Mouse (Mus musculus) forebrain, embryonic 12.5 days (tissue): ENCODE results near the gene Gngt2. TPM values are rescaled to one million over a fixed set of nuclear protein-coding genes. Genes with fewer than 3 reads are reported as not detected.

Experiments
- ATAC-seq: fragments of 200-750 bp; cut with Nextera tagmentation; 2 replicates; pipeline ENCODE4 v1.8.0; 2017; ENCODE audit warnings: moderate TSS enrichment; ENCODE audit not compliant: low FRiP score
- H3K27ac ChIP-seq: fragments of 300-500 bp; sonication (generic); 2 replicates; pipeline ENCODE4 v1.5.1; 2016; ENCODE audit warnings: mild to moderate bottlenecking
- H3K27me3 ChIP-seq: fragments of 300-500 bp; sonication (generic); 2 replicates; pipeline ENCODE4 v1.6.1; 2016; ENCODE audit warnings: mild to moderate bottlenecking
- H3K36me3 ChIP-seq: fragments of 300-500 bp; sonication (generic); replicated peaks from 2 replicates; pipeline ENCODE4 v1.6.1; 2016; ENCODE audit warnings: mild to moderate bottlenecking
- H3K4me1 ChIP-seq: fragments of 300-500 bp; sonication (generic); 2 replicates; pipeline ENCODE4 v1.6.1; 2016
- H3K4me2 ChIP-seq: fragments of 300-500 bp; sonication (generic); 2 replicates; pipeline ENCODE4 v1.6.1; 2016; ENCODE audit warnings: mild to moderate bottlenecking, moderate library complexity
- H3K4me3 ChIP-seq: fragments of 300-500 bp; sonication (generic); replicated peaks from 2 replicates; pipeline ENCODE4 v1.5.1; 2016; ENCODE audit warnings: mild to moderate bottlenecking
- H3K9ac ChIP-seq: fragments of 300-500 bp; sonication (generic); 2 replicates; pipeline ENCODE4 v1.6.1; 2016; ENCODE audit warnings: mild to moderate bottlenecking
- H3K9me3 ChIP-seq: fragments of 300-500 bp; sonication (generic); 2 replicates; pipeline ENCODE4 v1.6.1; 2016
- WGBS: fragments of 180-500 bp; shearing (Covaris S2); methylation state at CpG from one replicate; pipeline ENCODE4 v1.1.7; 2016; 5-methylcytosine and 5-hydroxymethylcytosine counted together
- polyA plus RNA-seq: library from polyadenylated mRNA; unstranded; fragments of >200 nt; fragmentation: Nextera tagmentation; extraction: Ambion mirVana; gene quantifications from 2 replicates; pipeline ENCODE4 v1.2.1, GENCODE M21; 2016

Gene Gngt2
- polyA plus RNA-seq, 1 experiment from 2014 or later = 3.7 TPM

DNA sequence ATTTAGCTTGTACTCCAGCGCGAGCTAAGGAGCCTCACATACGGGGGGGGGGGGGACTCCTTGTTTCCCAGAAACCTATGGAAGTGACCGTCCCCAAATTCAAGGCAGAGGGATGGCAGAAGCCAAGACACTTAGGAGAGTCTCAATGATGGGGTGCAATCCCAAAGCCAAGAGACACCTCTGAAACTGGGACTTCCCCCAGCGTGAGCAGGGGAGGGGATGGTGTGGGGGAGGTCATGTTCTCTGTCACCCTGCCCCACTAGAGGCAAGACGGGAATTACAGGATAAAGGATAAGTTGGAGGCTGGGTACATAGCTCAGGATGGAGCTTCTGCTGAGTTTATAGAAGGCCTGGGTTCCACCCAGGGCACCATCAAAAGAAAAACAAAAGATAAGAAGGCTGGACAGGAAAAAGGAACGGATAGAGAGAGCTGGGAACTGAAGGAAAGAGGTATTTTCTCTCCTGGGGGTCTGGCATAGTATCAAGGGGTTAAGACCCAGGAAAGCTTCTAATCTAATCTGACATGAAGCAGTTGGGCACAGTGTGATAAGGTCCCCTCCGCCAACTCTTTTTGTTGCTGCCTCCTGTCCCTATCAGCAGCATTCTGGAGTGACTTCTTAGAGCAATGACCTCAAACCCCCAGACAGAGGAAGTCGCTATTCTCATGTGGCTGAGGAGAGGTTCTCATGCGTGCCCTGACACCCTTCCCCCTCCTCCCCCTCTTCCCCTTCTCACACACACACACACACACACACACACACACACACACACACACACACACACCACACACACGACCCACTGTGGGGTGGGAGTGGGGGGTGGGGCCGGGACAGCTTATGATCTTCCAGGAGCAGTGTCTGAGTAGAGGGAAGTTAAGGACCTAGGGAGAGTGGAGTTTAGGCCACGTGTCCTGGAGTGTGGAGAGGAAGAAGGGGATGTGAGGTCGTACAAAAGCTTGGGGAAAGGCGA lies 2.0 kb upstream of the Gngt2 start:
- Histone ChIP-seq H3K4me2 (peak overlapping the region; percentile 11; the same call in 1 of the 2 replicates), H3K36me3 (no peaks in the 10 kb centered on the region), H3K4me3 (no peak overlapping the region), H3K9me3 (no peaks in the 10 kb centered on the region), H3K4me1 (peaks cover 33% of the 10 kb centered on the region), H3K27ac (no peak overlapping the region), H3K9ac (no peak overlapping the region), H3K27me3 (peaks cover 85% of the 10 kb centered on the region)
- ATAC-seq = no peak
- 23% methylated on average over 15 of the region's 15 CpGs for WGBS

DNA sequence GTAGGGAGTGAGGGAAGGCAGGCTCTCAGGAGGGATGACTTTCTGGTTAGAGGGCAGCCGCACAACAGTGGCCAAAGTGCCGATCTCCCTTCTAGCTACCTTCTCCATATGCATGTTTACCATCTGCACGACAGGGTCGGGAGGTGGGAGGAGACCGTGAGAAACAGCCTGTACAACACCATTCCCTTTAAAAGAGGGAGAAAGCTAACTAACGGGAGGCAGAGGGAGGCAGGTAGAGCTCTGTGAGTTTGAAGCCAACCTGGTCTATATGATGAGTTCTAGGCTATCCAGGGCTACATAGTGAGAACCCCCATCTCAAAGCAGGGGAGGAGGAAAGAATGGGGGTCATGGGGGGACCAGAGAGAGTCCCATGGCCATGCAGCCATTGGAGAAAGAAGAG lies 1.2 kb upstream of the Gngt2 start:
- H3K36me3 ChIP-seq = no peaks in the 10 kb centered on the region
- H3K9ac ChIP-seq = no peak overlapping the region
- H3K27me3 ChIP-seq = peaks cover 77% of the 10 kb centered on the region
- WGBS = 54% methylated on average over 6 of the region's 6 CpGs
- peaks cover 25% of the 10 kb centered on the region for H3K4me1 ChIP-seq
- no peak overlapping the region for H3K4me3 ChIP-seq
- no peak overlapping the region for H3K27ac ChIP-seq
- H3K9me3 ChIP-seq = no peaks in the 10 kb centered on the region
- ATAC-seq = no peak
- no peak overlapping the region for H3K4me2 ChIP-seq

DNA sequence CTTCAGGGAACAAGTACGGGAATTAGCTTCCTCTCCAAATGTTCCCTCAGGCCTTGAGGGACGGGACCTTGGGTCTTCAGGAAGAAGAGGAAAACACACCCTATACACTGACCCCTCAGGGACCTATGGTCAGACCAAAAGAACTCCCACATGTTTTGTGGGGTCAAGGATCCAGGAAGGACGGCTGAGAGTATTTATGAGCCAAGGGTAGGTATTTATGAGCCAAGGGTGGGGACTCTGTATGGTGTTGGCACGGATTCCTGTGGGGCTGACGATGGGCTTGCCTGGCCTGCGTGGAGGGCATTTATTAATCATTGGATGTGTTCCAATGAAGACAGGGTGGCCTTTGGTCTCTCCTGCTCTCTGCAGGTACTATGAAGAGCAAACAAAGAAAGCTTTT lies 583 bp upstream of the Gngt2 start:
- Histone ChIP-seq H3K27ac (no peak overlapping the region), H3K4me3 (no peak overlapping the region), H3K9ac (no peak overlapping the region), H3K36me3 (no peaks in the 10 kb centered on the region), H3K4me2 (no peak overlapping the region), H3K27me3 (peaks cover 72% of the 10 kb centered on the region), H3K9me3 (no peaks in the 10 kb centered on the region), H3K4me1 (peaks cover 19% of the 10 kb centered on the region)
- 82% methylated on average over 6 of the region's 6 CpGs for WGBS
- no peak for ATAC-seq

DNA sequence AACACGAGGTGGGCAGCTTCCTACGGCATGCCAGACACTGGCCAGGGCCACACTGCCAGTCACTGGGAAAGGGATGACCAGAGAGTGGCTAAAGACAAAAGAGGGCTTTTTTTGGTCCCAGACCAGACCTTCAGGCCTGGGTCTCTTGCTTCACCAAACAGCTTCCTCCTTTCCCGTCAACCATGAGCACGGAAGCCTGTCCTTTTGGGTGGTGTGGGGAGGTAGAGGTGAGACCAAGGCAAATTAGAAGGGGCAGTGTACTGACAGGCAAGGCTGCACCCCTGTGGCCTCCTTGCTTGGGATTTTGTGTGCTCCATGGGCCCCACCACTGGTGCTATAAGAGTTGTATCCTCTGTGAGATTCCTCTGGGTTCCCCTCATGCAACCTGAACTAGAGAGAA lies 1.6 kb downstream of the Gngt2 start:
- ATAC-seq = no peak
- Histone ChIP-seq H3K36me3 (no peaks in the 10 kb centered on the region), H3K4me3 (no peak overlapping the region), H3K27ac (no peak overlapping the region), H3K9ac (no peak overlapping the region), H3K9me3 (no peaks in the 10 kb centered on the region), H3K4me2 (no peak overlapping the region), H3K27me3 (peaks cover 71% of the 10 kb centered on the region), H3K4me1 (peaks cover 15% of the 10 kb centered on the region)
- 92% methylated on average over 4 of the region's 4 CpGs for WGBS

DNA sequence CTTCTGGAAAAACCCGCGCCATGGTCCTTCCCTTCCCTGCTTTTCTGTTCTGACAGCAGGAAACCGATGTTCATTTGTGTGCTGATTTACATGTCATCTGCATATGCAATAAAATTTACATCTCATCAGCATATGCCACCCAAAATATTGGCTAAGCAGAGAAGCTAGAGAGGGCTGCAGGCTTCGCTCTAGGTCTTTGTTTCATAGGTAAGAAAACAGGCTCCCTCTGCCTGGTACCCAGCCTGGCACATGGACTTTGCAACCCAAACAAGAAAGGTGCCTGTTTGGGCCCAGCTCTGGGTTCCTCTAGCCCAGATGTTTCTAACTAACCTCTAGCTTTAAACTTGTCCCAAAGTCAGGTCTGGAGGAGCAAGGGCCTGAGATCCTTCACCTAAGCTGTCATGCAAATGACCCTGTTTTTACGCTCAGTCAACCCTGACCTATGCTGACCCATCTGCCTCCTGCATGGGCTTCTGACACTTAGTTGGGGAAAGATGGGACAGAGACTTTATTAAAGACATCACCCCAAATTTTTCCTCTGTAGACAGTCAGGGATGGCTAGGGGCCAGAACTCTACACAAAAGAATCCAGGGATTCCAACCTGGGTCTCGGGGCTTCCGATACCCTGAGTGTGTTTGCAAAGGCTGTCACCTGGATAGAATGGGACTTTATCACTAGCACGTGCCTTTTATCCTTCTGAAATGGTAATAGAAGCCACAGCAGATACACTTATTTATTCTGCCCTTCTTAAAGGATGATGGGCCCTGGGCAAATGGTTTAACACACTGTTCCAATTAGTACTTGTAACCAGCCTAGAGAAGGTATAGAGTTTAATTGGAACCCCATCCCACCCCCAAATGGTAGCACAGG lies 2.2 kb downstream of the Gngt2 start:
- WGBS = 76% methylated on average over 8 of the region's 8 CpGs
- peaks cover 8% of the 10 kb centered on the region for H3K4me1 ChIP-seq
- H3K4me3 ChIP-seq = no peak overlapping the region
- H3K4me2 ChIP-seq = no peak overlapping the region
- H3K36me3 ChIP-seq = no peaks in the 10 kb centered on the region
- H3K27ac ChIP-seq = no peak overlapping the region
- peaks cover 66% of the 10 kb centered on the region for H3K27me3 ChIP-seq
- H3K9ac ChIP-seq = no peak overlapping the region
- no peak for ATAC-seq
- H3K9me3 ChIP-seq = no peaks in the 10 kb centered on the region

DNA sequence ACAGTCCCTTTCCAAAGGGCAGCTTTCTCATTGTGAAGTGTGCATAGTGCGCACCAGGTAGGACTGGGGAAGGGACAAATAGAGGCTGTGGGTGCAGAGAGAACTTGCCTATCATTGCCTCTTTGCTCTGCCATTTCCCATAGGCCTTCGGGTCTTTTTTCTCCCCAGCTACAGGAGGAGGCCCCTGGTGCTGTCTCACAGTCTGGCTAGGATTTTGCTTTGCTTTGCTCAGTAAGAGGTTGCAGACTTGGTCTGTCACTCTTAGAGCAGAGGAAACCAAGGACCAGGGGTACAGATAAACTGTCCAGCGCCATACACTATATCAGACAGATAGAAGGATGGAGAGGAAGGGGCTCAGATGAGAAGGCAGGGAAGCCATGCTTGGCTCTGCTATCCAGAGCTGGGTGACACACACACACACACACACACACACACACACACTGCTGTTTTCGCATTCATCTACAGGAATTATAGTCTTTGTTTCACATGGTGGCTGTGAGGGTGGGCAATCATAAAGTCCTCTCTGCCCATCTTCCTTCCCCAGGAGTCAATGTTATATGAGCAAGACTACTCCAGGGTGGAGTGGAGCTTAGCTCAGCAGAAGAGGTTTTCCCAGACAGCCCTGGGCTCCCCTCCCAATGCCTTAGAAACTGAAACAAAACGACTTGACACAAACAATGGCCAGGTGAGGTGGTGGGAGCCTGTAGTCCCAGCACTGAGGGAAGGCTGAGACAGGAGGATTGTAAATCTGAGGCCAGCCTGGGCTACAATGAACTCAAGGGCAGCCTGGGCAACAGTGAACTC lies 3.9 kb downstream of the Gngt2 start:
- ATAC-seq = no peak
- Histone ChIP-seq H3K27me3 (peaks cover 49% of the 10 kb centered on the region), H3K9me3 (no peaks in the 10 kb centered on the region), H3K4me3 (no peak overlapping the region), H3K27ac (no peak overlapping the region), H3K9ac (no peak overlapping the region), H3K4me1 (peaks cover 5% of the 10 kb centered on the region; the same call in 1 of the 2 replicates), H3K4me2 (no peak overlapping the region), H3K36me3 (no peaks in the 10 kb centered on the region)
- 76% methylated on average over 5 of the region's 5 CpGs for WGBS

DNA sequence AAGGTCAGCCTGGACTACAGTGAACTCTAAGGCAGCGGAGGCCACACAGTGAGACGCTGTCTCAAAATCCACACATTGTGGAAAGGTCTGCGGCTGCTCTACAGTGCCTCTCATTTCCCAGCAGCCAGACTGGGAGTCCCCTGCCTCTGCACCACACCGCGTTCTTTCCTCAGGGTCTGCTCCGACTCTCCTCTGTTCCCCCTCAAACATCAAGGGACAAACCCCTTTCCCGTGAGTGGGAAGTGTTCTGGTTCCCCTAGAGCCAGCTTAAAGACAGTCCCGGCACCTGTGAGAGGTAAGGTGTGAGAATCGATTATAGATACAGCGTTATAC lies 4.4 kb downstream of the Gngt2 start:
- 68% methylated on average over 10 of the region's 10 CpGs for WGBS

DNA sequence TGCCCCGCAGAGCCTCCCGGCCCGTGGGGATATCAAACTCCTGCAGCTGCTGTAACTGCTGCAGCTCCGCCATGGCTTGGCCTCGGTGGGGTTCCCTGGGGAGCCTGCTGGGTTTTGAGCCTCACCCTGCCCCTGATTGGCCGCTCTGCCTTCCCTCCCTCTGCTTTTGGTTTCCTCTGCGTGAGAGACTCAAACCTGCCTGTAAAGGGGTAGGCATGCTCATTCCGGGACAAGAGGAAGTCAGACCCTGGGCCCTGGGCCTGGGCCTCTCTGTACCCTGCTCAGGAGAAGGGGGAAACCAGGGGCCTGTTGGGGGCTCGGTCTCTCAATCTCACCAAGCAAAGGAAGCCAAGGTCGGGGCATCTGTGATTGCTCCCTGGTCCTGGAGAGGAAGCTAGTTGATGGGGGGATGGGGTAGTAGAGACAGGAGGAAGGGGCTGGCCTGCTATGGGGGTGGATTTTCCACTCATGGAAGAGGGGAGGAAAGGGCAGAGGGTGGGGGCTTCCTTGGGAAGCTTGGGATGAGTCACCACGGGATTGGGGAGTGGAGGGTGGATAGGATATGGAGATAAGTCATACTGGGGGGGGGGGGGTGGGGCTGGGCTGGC lies 5.2 kb downstream of the Gngt2 start, which contains the start of gene Abi3:
Abi3 (minus strand) TSS at position 403 of the 608 bp plus-strand sequence.
- no peaks in the 10 kb centered on the region for H3K36me3 ChIP-seq
- H3K27me3 ChIP-seq = peaks cover 36% of the 10 kb centered on the region
- H3K4me1 ChIP-seq = peaks cover 5% of the 10 kb centered on the region; the same call in 1 of the 2 replicates
- H3K4me3 ChIP-seq = no peak within 1 kb of the TSS; the same call in 1 of the 2 replicates
- no peak within 1 kb of the TSS for H3K4me2 ChIP-seq
- H3K9ac ChIP-seq = no peak within 1 kb of the TSS
- H3K9me3 ChIP-seq = no peaks in the 10 kb centered on the region
- 12% methylated on average over 11 of the region's 11 CpGs for WGBS
- H3K27ac ChIP-seq = no peak within 1 kb of the TSS
- no peak for ATAC-seq

More for the DNA sequence above, 4.4 kb downstream of the Gngt2 start:
- peaks cover 44% of the 10 kb centered on the region for H3K27me3 ChIP-seq
- H3K27ac ChIP-seq = no peak overlapping the region
- H3K4me3 ChIP-seq = no peak overlapping the region; the same call in 1 of the 2 replicates
- peaks cover 5% of the 10 kb centered on the region; the same call in 1 of the 2 replicates for H3K4me1 ChIP-seq
- H3K4me2 ChIP-seq = no peak overlapping the region
- H3K9ac ChIP-seq = no peak overlapping the region
- no peaks in the 10 kb centered on the region for H3K9me3 ChIP-seq
- ATAC-seq = no peak
- H3K36me3 ChIP-seq = no peaks in the 10 kb centered on the region

DNA sequence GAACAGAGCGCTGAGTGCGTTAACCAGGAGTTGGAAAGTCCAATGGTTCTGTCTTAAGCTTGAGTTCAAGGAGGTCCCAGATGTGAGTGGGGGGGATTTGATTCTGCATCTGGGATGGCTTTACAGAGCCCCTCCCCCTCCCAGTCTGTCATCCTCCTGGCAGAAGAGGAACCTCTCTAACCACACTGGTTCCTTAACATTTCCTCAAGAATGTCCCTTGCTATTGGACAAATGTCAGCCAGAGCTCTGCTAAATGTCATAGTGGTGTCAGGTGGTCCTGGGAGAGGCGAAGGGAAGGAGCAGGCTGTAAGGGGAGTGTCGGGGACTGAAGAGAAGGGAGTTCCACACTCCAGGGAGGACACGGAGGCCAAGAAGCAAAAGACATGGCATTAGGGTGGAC lies 5.9 kb downstream of the Gngt2 start:
- H3K27ac ChIP-seq = no peak overlapping the region
- H3K4me1 ChIP-seq = peaks cover 5% of the 10 kb centered on the region; the same call in 1 of the 2 replicates
- H3K36me3 ChIP-seq = no peaks in the 10 kb centered on the region
- no peaks in the 10 kb centered on the region for H3K9me3 ChIP-seq
- peaks cover 30% of the 10 kb centered on the region for H3K27me3 ChIP-seq
- H3K4me3 ChIP-seq = no peak overlapping the region
- H3K4me2 ChIP-seq = no peak overlapping the region
- ATAC-seq = no peak
- WGBS = 76% methylated on average over 5 of the region's 5 CpGs
- H3K9ac ChIP-seq = no peak overlapping the region

DNA sequence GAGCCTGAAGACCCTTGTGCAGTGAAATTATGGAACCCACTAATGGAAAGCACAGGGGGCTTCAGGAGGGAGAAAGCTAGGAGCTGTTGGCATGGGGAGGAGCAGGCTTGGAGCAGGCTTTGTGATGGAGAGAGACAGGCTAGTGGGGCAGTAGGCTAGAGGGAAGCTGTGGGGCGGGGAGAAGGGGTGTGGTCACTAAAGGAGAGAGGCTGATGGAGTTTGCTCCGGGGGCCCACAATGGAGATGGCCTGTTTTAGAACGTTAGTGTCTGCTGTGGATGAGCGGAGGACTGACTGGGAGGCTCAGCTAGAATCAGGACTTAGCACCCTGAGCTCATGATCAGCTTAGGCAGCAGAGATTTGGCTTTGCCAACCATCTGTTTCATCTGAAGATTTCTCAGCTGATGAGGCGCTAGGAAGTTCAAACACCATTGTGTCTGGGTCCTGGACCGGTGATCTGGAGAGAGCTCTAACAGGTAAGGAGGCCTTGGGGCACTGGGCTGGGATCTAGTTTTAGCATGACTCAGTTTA lies 6.5 kb downstream of the Gngt2 start:
- no peaks in the 10 kb centered on the region for H3K36me3 ChIP-seq
- H3K9ac ChIP-seq = no peak overlapping the region
- no peak overlapping the region for H3K4me3 ChIP-seq
- 61% methylated on average over 6 of the region's 6 CpGs for WGBS
- no peak overlapping the region for H3K4me2 ChIP-seq
- no peak overlapping the region for H3K27ac ChIP-seq
- no peaks in the 10 kb centered on the region for H3K9me3 ChIP-seq
- peaks cover 26% of the 10 kb centered on the region for H3K27me3 ChIP-seq
- peaks cover 5% of the 10 kb centered on the region; the same call in 1 of the 2 replicates for H3K4me1 ChIP-seq
- ATAC-seq = no peak

DNA sequence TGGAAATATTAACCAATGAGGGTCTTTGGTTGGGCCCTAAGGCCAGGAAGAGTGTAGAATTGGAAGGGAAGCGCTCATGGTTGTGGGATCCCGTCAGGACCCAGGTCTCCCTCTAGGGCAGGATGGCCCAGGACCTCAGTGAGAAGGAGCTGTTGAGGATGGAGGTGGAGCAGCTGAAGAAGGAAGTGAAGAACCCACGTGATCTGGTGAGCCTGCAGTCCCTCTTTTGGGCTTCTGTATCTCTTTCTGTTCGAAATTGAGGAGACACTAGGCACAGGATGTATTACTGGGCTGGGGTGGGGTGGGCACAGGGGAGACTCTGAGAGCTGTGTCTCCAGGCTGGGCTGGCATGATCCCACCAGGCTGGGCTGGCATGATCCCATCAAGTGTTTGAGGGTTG lies 7.9 kb downstream of the Gngt2 start:
- ATAC-seq = no peak
- Histone ChIP-seq H3K9ac (no peak overlapping the region), H3K36me3 (no peaks in the 10 kb centered on the region), H3K9me3 (no peaks in the 10 kb centered on the region), H3K27me3 (peaks cover 23% of the 10 kb centered on the region), H3K4me1 (peaks cover 5% of the 10 kb centered on the region; the same call in 1 of the 2 replicates), H3K27ac (no peak overlapping the region), H3K4me2 (no peak overlapping the region), H3K4me3 (no peak overlapping the region)
- 62% methylated on average over 4 of the region's 4 CpGs for WGBS
